In the genomic region with DNA sequence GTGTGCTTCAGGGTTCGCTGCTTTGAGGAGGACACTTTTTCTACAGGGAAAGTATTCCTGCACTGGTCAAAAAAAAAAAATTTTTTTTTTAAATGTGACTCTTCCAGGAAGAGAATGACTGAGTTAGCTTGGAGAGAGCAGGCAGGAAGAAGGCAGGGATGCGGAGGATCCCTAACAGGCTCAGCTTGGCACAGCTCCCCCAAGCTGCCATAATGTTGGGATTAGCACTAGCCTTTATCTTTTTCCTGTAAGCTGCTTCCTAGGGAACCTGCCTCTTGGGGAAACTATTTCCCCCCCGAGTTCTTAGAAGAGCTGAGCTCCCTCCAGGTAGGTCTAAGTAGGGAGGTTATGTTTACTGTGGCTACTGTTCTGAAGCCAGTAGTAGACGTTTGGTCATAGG, we compare ENCODE assay signal across 16 mouse cellular contexts. TPM values are rescaled to one million over a fixed set of nuclear protein-coding genes. Genes with fewer than 3 reads are reported as not detected.
DNase-seq lines count a peak whose midpoint lies in the region; ATAC-seq lines count a peak whose summit lies in the region.
"Had no signal": no experiment of that assay in that cellular context is flagged by ENCODE, and none has a peak within 500 bp of the region (broad histone marks: within the 10 kb centered on the region; RNA-seq: fewer than 3 reads in every experiment).

No protein-coding gene starts in this region.

- no peaks in the 10 kb centered on the region for H3K36me3 ChIP-seq in kidney, embryonic 16.5 days (ENCODE audit: insufficient read depth, low read length)
- no peaks in the 10 kb centered on the region for H3K36me3 ChIP-seq in kidney, embryonic 14.5 days (ENCODE audit: control insufficient read depth, insufficient read depth, low read length)
- H3K36me3 ChIP-seq in lung, embryonic 16.5 days (ENCODE audit: control insufficient read depth, insufficient read depth, low read length), result no peaks in the 10 kb centered on the region
- no peaks in the 10 kb centered on the region for H3K36me3 ChIP-seq in forebrain, embryonic 10.5 days (replicated peaks)
- H3K36me3 ChIP-seq: forebrain, embryonic 15.5 days; limb, embryonic 10.5 days; midbrain, embryonic 12.5 days had no signal

- peak overlapping the region; percentile 52 for H3K9ac ChIP-seq in kidney, embryonic 16.5 days (replicated peaks; ENCODE audit: low read length)
- H3K9ac ChIP-seq in kidney, embryonic 14.5 days (ENCODE audit: low read depth, low read length), result no peak overlapping the region
- H3K9ac ChIP-seq in lung, embryonic 16.5 days (ENCODE audit: low read length), result peak overlapping the region; percentile 31; the same call in 1 of the 2 replicates
- H3K9ac ChIP-seq: forebrain, embryonic 15.5 days; midbrain, embryonic 12.5 days had no signal

- ATAC-seq in kidney, embryonic 16.5 days (ENCODE audit: low FRiP score, low TSS enrichment), result no peak
- ATAC-seq in kidney, embryonic 14.5 days (ENCODE audit: low FRiP score, low TSS enrichment), result no peak
- no peak for ATAC-seq in lung, embryonic 16.5 days (ENCODE audit: low read depth)
- ATAC-seq: forebrain, embryonic 15.5 days; Patski had no signal

- H3K4me3 ChIP-seq in kidney, embryonic 16.5 days (ENCODE audit: low read length), result peak overlapping the region; percentile 22
- no peak overlapping the region for H3K4me3 ChIP-seq in kidney, embryonic 14.5 days (ENCODE audit: low read length)
- H3K4me3 ChIP-seq in lung, embryonic 16.5 days (ENCODE audit: low read length), result peak overlapping the region; percentile 32
- no peak overlapping the region for H3K4me3 ChIP-seq in forebrain, embryonic 10.5 days
- H3K4me3 ChIP-seq: forebrain, embryonic 15.5 days; limb, embryonic 10.5 days; midbrain, embryonic 12.5 days had no signal

- H3K27me3 ChIP-seq in kidney, embryonic 16.5 days (ENCODE audit: insufficient read depth, low read length), result no peaks in the 10 kb centered on the region
- no peaks in the 10 kb centered on the region for H3K27me3 ChIP-seq in kidney, embryonic 14.5 days (ENCODE audit: control insufficient read depth, insufficient read depth, low read length)
- no peaks in the 10 kb centered on the region for H3K27me3 ChIP-seq in lung, embryonic 16.5 days (ENCODE audit: control insufficient read depth, insufficient read depth, low read depth, low read length)
- H3K27me3 ChIP-seq in forebrain, embryonic 10.5 days (ENCODE audit: poor library complexity, severe bottlenecking), result no peaks in the 10 kb centered on the region
- H3K27me3 ChIP-seq: forebrain, embryonic 15.5 days; midbrain, embryonic 12.5 days; Patski had no signal

- no peaks in the 10 kb centered on the region for H3K9me3 ChIP-seq in kidney, embryonic 16.5 days (ENCODE audit: low read length)
- no peaks in the 10 kb centered on the region for H3K9me3 ChIP-seq in kidney, embryonic 14.5 days (ENCODE audit: control insufficient read depth, low read length)
- H3K9me3 ChIP-seq in lung, embryonic 16.5 days (ENCODE audit: control insufficient read depth, low read length), result no peaks in the 10 kb centered on the region
- no peaks in the 10 kb centered on the region for H3K9me3 ChIP-seq in forebrain, embryonic 10.5 days
- H3K9me3 ChIP-seq: forebrain, embryonic 15.5 days; limb, embryonic 10.5 days; midbrain, embryonic 12.5 days had no signal

- WGBS in kidney, embryonic 16.5 days, result 48% methylated on average over 4 of the region's 4 CpGs
- 60% methylated on average over 4 of the region's 4 CpGs for WGBS in kidney, embryonic 14.5 days
- WGBS in lung, embryonic 16.5 days, result 47% methylated on average over 4 of the region's 4 CpGs
- 52% methylated on average over 4 of the region's 4 CpGs for WGBS in forebrain, embryonic 10.5 days

- no peaks in the 10 kb centered on the region for H3K4me1 ChIP-seq in kidney, embryonic 16.5 days (ENCODE audit: insufficient read depth, low read length)
- no peaks in the 10 kb centered on the region for H3K4me1 ChIP-seq in kidney, embryonic 14.5 days (ENCODE audit: control insufficient read depth, insufficient read depth, low read length)
- H3K4me1 ChIP-seq in lung, embryonic 16.5 days (replicated peaks; ENCODE audit: control insufficient read depth, insufficient read depth, low read length), result no peaks in the 10 kb centered on the region
- no peaks in the 10 kb centered on the region for H3K4me1 ChIP-seq in forebrain, embryonic 10.5 days
- H3K4me1 ChIP-seq: forebrain, embryonic 15.5 days; limb, embryonic 10.5 days; midbrain, embryonic 12.5 days had no signal

- H3K4me2 ChIP-seq in kidney, embryonic 16.5 days (replicated peaks; ENCODE audit: low read depth, low read length), result peak overlapping the region; percentile 31; the same call in 1 of the 2 replicates
- H3K4me2 ChIP-seq in kidney, embryonic 14.5 days (replicated peaks; ENCODE audit: low read depth, low read length), result no peak overlapping the region; the same call in 1 of the 2 replicates
- H3K4me2 ChIP-seq in lung, embryonic 16.5 days (ENCODE audit: low read depth, low read length), result peak overlapping the region; percentile 41
- H3K4me2 ChIP-seq: forebrain, embryonic 15.5 days; midbrain, embryonic 12.5 days had no signal

- DNase-seq in heart, adult 11 months, result peak; percentile 94
- DNase-seq in heart, adult 9 months (ENCODE audit: low spot score in 2 of 2), result no peak
- DNase-seq in right cerebral cortex, adult 18-20 months, result peak; percentile 10
- DNase-seq in right cerebral cortex, postnatal 10 days (ENCODE audit: low spot score in 2 of 2), result no peak
- no peak for DNase-seq in forebrain, embryonic 10.5 days (ENCODE audit: extremely low spot score, low spot score)
- DNase-seq: cerebellum, adult 18-20 months; gastrocnemius, postnatal 10 days; layer of hippocampus, postnatal 36 days had no signal

- H3K27ac ChIP-seq in kidney, embryonic 16.5 days (ENCODE audit: low read length), result peak overlapping the region; percentile 72
- H3K27ac ChIP-seq in kidney, embryonic 14.5 days (ENCODE audit: low read depth, low read length), result no peak overlapping the region; the same call in 1 of the 2 replicates
- H3K27ac ChIP-seq in lung, embryonic 16.5 days (ENCODE audit: low read length), result peak overlapping the region; percentile 73
- no peak overlapping the region for H3K27ac ChIP-seq in forebrain, embryonic 10.5 days
- H3K27ac ChIP-seq: forebrain, embryonic 15.5 days; limb, embryonic 10.5 days; midbrain, embryonic 12.5 days had no signal

RNA-seq across cellular contexts. Expression of a gene that starts 0.5 kb away (rescaled TPM):
- polyA plus RNA-seq in kidney, embryonic 16.5 days (2015; fragmentation: Nextera tagmentation; extraction: Ambion mirVana), result 84.6 and 86.0 TPM in 2 replicates
- 51.3 and 54.1 TPM in 2 replicates for polyA plus RNA-seq in kidney, embryonic 14.5 days (2014; fragmentation: Nextera tagmentation; extraction: Ambion mirVana)
- 53.8 and 58.5 TPM in 2 replicates for polyA plus RNA-seq in lung, embryonic 16.5 days (2015; fragmentation: Nextera tagmentation; extraction: Ambion mirVana)
- 5.9 and 6.8 TPM in 2 replicates for polyA plus RNA-seq in forebrain, embryonic 10.5 days (2016; fragmentation: Nextera tagmentation; extraction: Ambion mirVana)

RNA-seq across cellular contexts. Expression of a gene that starts 8.9 kb away (rescaled TPM):
- 12.7 and 14.8 TPM in 2 replicates for polyA plus RNA-seq in kidney, embryonic 16.5 days (2015; fragmentation: Nextera tagmentation; extraction: Ambion mirVana)
- polyA plus RNA-seq in kidney, embryonic 14.5 days (2014; fragmentation: Nextera tagmentation; extraction: Ambion mirVana), result 9.9 and 13.4 TPM in 2 replicates
- polyA plus RNA-seq in lung, embryonic 16.5 days (2015; fragmentation: Nextera tagmentation; extraction: Ambion mirVana), result 14.2 and 14.6 TPM in 2 replicates
- polyA plus RNA-seq in forebrain, embryonic 10.5 days (2016; fragmentation: Nextera tagmentation; extraction: Ambion mirVana), result 4.0 TPM in 2 replicates

RNA-seq across cellular contexts. Expression of a gene that starts 23.2 kb away (rescaled TPM):
- 59.4 and 67.3 TPM in 2 replicates for polyA plus RNA-seq in kidney, embryonic 16.5 days (2015; fragmentation: Nextera tagmentation; extraction: Ambion mirVana)
- 42.7 and 49.9 TPM in 2 replicates for polyA plus RNA-seq in kidney, embryonic 14.5 days (2014; fragmentation: Nextera tagmentation; extraction: Ambion mirVana)
- polyA plus RNA-seq in lung, embryonic 16.5 days (2015; fragmentation: Nextera tagmentation; extraction: Ambion mirVana), result 50.6 and 54.7 TPM in 2 replicates
- 8.4 and 9.7 TPM in 2 replicates for polyA plus RNA-seq in forebrain, embryonic 10.5 days (2016; fragmentation: Nextera tagmentation; extraction: Ambion mirVana)
- polyA plus RNA-seq: Patski had no signal

RNA-seq across cellular contexts. Expression of a gene that starts 33.6 kb away (rescaled TPM):
- polyA plus RNA-seq in kidney, embryonic 16.5 days (2015; fragmentation: Nextera tagmentation; extraction: Ambion mirVana), result 1.4 and 2.4 TPM in 2 replicates
- polyA plus RNA-seq in kidney, embryonic 14.5 days (2014; fragmentation: Nextera tagmentation; extraction: Ambion mirVana), result 3.2 and 4.8 TPM in 2 replicates
- 3.6 and 4.6 TPM in 2 replicates for polyA plus RNA-seq in lung, embryonic 16.5 days (2015; fragmentation: Nextera tagmentation; extraction: Ambion mirVana)
- not detected in 2 replicates for polyA plus RNA-seq in forebrain, embryonic 10.5 days (2016; fragmentation: Nextera tagmentation; extraction: Ambion mirVana)
- polyA plus RNA-seq: forebrain, embryonic 15.5 days; hindbrain, embryonic 11.5 days; midbrain, embryonic 12.5 days; Patski had no signal

RNA-seq across cellular contexts. Expression of a gene that starts 33.6 kb away (rescaled TPM):
- not detected in 2 replicates for polyA plus RNA-seq in kidney, embryonic 16.5 days (2015; fragmentation: Nextera tagmentation; extraction: Ambion mirVana)
- not detected in 2 replicates for polyA plus RNA-seq in kidney, embryonic 14.5 days (2014; fragmentation: Nextera tagmentation; extraction: Ambion mirVana)
- not detected in 2 replicates for polyA plus RNA-seq in lung, embryonic 16.5 days (2015; fragmentation: Nextera tagmentation; extraction: Ambion mirVana)
- not detected in 2 replicates for polyA plus RNA-seq in forebrain, embryonic 10.5 days (2016; fragmentation: Nextera tagmentation; extraction: Ambion mirVana)
- polyA plus RNA-seq: forebrain, embryonic 15.5 days; hindbrain, embryonic 11.5 days; limb, embryonic 10.5 days; midbrain, embryonic 12.5 days; Patski had no signal

Comparison
In these comparisons a context has a peak if more than half of its experiments do, and no peak if none do; other contexts are left out.
1. DNase-seq: peak in heart, adult 11 months (single experiment) and right cerebral cortex, adult 18-20 months (single experiment); none in heart, adult 9 months (0 of 2), right cerebral cortex, postnatal 10 days (0 of 2) and forebrain, embryonic 10.5 days (single experiment).
2. H3K27ac ChIP-seq: peak in kidney, embryonic 16.5 days (single experiment) and lung, embryonic 16.5 days (single experiment); none in kidney, embryonic 14.5 days (single experiment) and forebrain, embryonic 10.5 days (single experiment).
3. H3K4me3 ChIP-seq: peak in kidney, embryonic 16.5 days (single experiment) and lung, embryonic 16.5 days (single experiment); none in kidney, embryonic 14.5 days (single experiment) and forebrain, embryonic 10.5 days (single experiment).